Mouse (Mus musculus): ENCODE results near the gene Eml4.

- TF ChIP-seq CTCF (IDR thresholded peaks at IDR 0.05; ENCODE audit: control insufficient read depth, insufficient read depth, insufficient replicate concordance, low read depth, low read length) (no peak), POLR2A (IDR thresholded peaks at IDR 0.05; ENCODE audit: control insufficient read depth, low read depth, low read length) (no peak)
Measured at GRCm38 (mm10) chr17:83525596-83525995, 174.9 kb downstream of the Eml4 start.

Measured in testis, adult 2 months (tissue).